Mouse (Mus musculus): Measurements from ENCODE around the gene Olfr813. TPM values are rescaled to one million over a fixed set of nuclear protein-coding genes. Genes with fewer than 3 reads are reported as not detected.

The Olfr813 gene
- not detected in 2 replicates for polyA plus RNA-seq (2012; rRNA removed)

DNA sequence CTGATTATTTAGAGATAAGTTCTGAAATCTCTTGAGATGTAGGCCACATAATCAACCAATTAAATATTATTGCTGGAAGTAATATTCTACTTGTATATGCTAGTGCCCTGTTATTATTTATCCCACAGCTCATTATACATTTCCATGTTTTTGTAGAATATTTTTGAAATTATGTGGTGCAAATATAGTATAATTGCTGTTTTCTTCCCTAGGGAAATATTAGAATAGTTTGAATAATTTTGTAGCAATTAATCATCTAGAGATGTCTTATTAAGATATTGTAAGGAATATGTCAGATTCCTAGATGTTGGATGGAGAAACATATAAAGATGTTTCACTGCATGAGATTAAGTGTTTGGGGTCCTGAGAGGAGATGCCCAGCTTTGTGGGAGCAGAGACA is at the start of gene Olfr813:
Olfr813 (plus strand) TSS at position 301 of the 400 bp plus-strand sequence.

DNA sequence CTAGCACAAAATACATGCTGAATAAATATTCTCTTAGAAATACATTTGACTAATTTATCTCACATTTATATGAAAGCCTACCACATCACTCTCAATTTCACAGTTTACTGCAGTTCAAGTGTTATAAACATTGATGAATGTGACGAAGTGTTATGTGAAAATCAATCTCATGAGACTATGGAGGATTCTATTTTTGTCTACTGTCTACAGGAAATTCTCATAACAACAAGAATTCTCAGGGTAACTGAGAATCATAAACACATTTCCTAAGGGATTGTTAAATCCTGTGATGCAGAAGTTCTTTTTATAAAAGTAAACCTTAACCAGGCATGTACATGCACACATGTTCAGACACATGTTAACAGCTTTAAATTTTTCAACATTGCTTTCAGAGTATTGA is 9.2 kb upstream of the Olfr813 start, which contains the start of gene Olfr812:
Olfr812 (minus strand) TSS at position 101 of the 400 bp plus-strand sequence.

DNA sequence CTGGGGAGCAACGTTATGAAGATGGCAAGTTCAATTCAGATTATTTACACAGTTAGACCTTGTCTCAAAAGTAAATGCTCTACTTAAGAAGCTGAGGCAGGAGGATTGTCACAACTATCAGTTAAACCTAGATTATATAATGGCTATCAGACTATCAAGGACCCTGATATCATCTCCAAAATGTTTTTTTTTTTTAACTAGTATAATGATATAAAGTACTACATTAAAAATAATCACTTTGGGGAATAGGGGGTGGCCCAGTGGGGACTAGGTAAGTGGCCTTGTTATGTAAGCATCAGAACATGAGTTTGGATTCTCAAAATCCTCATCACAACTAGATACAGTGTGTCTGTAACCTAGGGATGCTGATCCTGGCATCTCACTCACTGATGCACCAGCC is 24.6 kb downstream of the Olfr813 start, which contains the start of gene Olfr814:
Olfr814 (minus strand) TSS at position 101 of the 400 bp plus-strand sequence.

DNA sequence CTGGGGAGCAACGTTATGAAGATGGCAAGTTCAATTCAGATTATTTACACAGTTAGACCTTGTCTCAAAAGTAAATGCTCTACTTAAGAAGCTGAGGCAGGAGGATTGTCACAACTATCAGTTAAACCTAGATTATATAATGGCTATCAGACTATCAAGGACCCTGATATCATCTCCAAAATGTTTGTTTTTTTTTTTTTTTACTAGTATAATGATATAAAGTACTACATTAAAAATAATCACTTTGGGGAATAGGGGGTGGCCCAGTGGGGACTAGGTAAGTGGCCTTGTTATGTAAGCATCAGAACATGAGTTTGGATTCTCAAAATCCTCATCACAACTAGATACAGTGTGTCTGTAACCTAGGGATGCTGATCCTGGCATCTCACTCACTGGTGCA is 50.6 kb downstream of the Olfr813 start, which contains the start of gene Olfr815:
Olfr815 (minus strand) TSS at position 101 of the 400 bp plus-strand sequence.

Other genes with a start within 250 kb of the Olfr813 start
- not detected in 2 replicates for gene Olfr796, start 242.8 kb upstream of the Olfr813 start, polyA plus RNA-seq (2012; rRNA removed)
- not detected in 2 replicates for gene Olfr798, start 227.4 kb upstream of the Olfr813 start, polyA plus RNA-seq (2012; rRNA removed)
- not detected in 2 replicates for gene Olfr799, start 217.9 kb upstream of the Olfr813 start, polyA plus RNA-seq (2012; rRNA removed)
- not detected in 2 replicates for gene Olfr800, start 197.7 kb upstream of the Olfr813 start, polyA plus RNA-seq (2012; rRNA removed)
- not detected in 2 replicates for gene Olfr801, start 181.5 kb upstream of the Olfr813 start, polyA plus RNA-seq (2012; rRNA removed)
- not detected in 2 replicates for gene Olfr802, start 167.2 kb upstream of the Olfr813 start, polyA plus RNA-seq (2012; rRNA removed)
- gene Olfr803, start 161.1 kb upstream of the Olfr813 start, polyA plus RNA-seq (2012; rRNA removed) = not detected in 2 replicates
- not detected in 2 replicates for gene Olfr804, start 152.2 kb upstream of the Olfr813 start, polyA plus RNA-seq (2012; rRNA removed)
- gene Olfr805, start 126.0 kb upstream of the Olfr813 start, polyA plus RNA-seq (2012; rRNA removed) = not detected in 2 replicates
- not detected in 2 replicates for gene Olfr806, start 113.4 kb upstream of the Olfr813 start, polyA plus RNA-seq (2012; rRNA removed)
- gene Olfr807, start 97.6 kb upstream of the Olfr813 start, polyA plus RNA-seq (2012; rRNA removed) = not detected in 2 replicates
- not detected in 2 replicates for gene Olfr808, start 89.9 kb upstream of the Olfr813 start, polyA plus RNA-seq (2012; rRNA removed)
- not detected in 2 replicates for gene Olfr809, start 80.7 kb upstream of the Olfr813 start, polyA plus RNA-seq (2012; rRNA removed)
- gene Olfr810, start 60.5 kb upstream of the Olfr813 start, polyA plus RNA-seq (2012; rRNA removed) = not detected in 2 replicates
- gene Olfr811, start 51.0 kb upstream of the Olfr813 start, polyA plus RNA-seq (2012; rRNA removed) = not detected in 2 replicates
- not detected in 2 replicates for gene Olfr812, start 9.3 kb upstream of the Olfr813 start, polyA plus RNA-seq (2012; rRNA removed)
- not detected in 2 replicates for gene Olfr814, start 24.5 kb downstream of the Olfr813 start, polyA plus RNA-seq (2012; rRNA removed)
- gene Olfr815, start 50.5 kb downstream of the Olfr813 start, polyA plus RNA-seq (2012; rRNA removed) = not detected in 2 replicates
- gene Olfr816, start 60.2 kb downstream of the Olfr813 start, polyA plus RNA-seq (2012; rRNA removed) = not detected in 2 replicates
- not detected in 2 replicates for gene Olfr818, start 93.7 kb downstream of the Olfr813 start, polyA plus RNA-seq (2012; rRNA removed)
- not detected in 2 replicates for gene Olfr819, start 111.9 kb downstream of the Olfr813 start, polyA plus RNA-seq (2012; rRNA removed)
- not detected in 2 replicates for gene Olfr247, start 120.8 kb downstream of the Olfr813 start, polyA plus RNA-seq (2012; rRNA removed)
- not detected in 2 replicates for gene Gm10310, start 129.7 kb downstream of the Olfr813 start, polyA plus RNA-seq (2012; rRNA removed)
- gene Olfr820, start 157.3 kb downstream of the Olfr813 start, polyA plus RNA-seq (2012; rRNA removed) = not detected in 2 replicates
- not detected in 2 replicates for gene Olfr821, start 175.0 kb downstream of the Olfr813 start, polyA plus RNA-seq (2012; rRNA removed)
- gene Olfr822, start 215.8 kb downstream of the Olfr813 start, polyA plus RNA-seq (2012; rRNA removed) = not detected in 2 replicates